Mouse (Mus musculus): ENCODE measurements around the gene Gm20388.

GRCm38 (mm10) chr8:122638601-122639000 lies 2728.0 kb downstream of the Gm20388 start:
- TF ChIP-seq CTCF (IDR thresholded peaks at IDR 0.05; ENCODE audit: extremely low read depth, insufficient read depth, low read length) (no peak), POLR2A (IDR thresholded peaks at IDR 0.05; ENCODE audit: extremely low read depth, insufficient read depth, low read length) (no peak)

Data from cortical plate, adult 2 months (tissue).